Mouse (Mus musculus) limb, embryonic 14.5 days (tissue): ENCODE measurements around the gene Ces1a. TPM values are rescaled to one million over a fixed set of nuclear protein-coding genes. Genes with fewer than 3 reads are reported as not detected.

ENCODE experiments used
- ATAC-seq: fragments of 200-750 bp; cut with Nextera tagmentation; 2 replicates; pipeline ENCODE4 v1.8.0; 2017; ENCODE audit warnings: low read depth, moderate number of reproducible peaks, moderate TSS enrichment; ENCODE audit not compliant: low FRiP score
- DNase-seq: peaks from one replicate; pipeline ENCODE4 v3.0.0-alpha.2; 2015; ENCODE audit warnings: low spot score
- H3K27ac ChIP-seq: fragments of 300-500 bp; sonication (generic); replicated peaks from 2 replicates; pipeline ENCODE4 v1.5.1; 2014; ENCODE audit warnings: low read depth, mild to moderate bottlenecking, low read length, moderate library complexity, mixed read lengths
- H3K27me3 ChIP-seq: fragments of 300-500 bp; sonication (generic); 2 replicates; pipeline ENCODE4 v1.6.1; 2014; ENCODE audit warnings: low read length, mixed read lengths; ENCODE audit not compliant: control insufficient read depth, insufficient read depth
- H3K36me3 ChIP-seq: fragments of 300-500 bp; sonication (generic); 2 replicates; pipeline ENCODE4 v1.6.1; 2014; ENCODE audit warnings: mild to moderate bottlenecking, low read length, moderate library complexity, mixed read lengths; ENCODE audit not compliant: control insufficient read depth, insufficient read depth
- H3K4me1 ChIP-seq: fragments of 300-500 bp; sonication (generic); 2 replicates; pipeline ENCODE4 v1.6.1; 2014; ENCODE audit warnings: antibody characterized with exemption, low read length, mixed read lengths; ENCODE audit not compliant: control insufficient read depth, insufficient read depth
- H3K4me2 ChIP-seq: fragments of 300-500 bp; sonication (generic); replicated peaks from 2 replicates; pipeline ENCODE4 v1.6.1; 2014; ENCODE audit warnings: low read depth, mild to moderate bottlenecking, low read length, moderate library complexity; ENCODE audit not compliant: severe bottlenecking
- H3K4me3 ChIP-seq: fragments of 300-500 bp; sonication (generic); replicated peaks from 2 replicates; pipeline ENCODE4 v1.5.1; 2014; ENCODE audit warnings: low read length
- H3K9ac ChIP-seq: fragments of 300-500 bp; sonication (generic); 2 replicates; pipeline ENCODE4 v1.6.1; 2014; ENCODE audit warnings: mild to moderate bottlenecking, low read depth, low read length, moderate library complexity; ENCODE audit not compliant: severe bottlenecking
- H3K9me3 ChIP-seq: fragments of 300-500 bp; sonication (generic); 2 replicates; pipeline ENCODE4 v1.6.1; 2016; ENCODE audit warnings: low read length; ENCODE audit not compliant: control insufficient read depth
- POLR2A ChIP-seq: fragments of 200-500 bp; IDR thresholded peaks from 2 replicates; pipeline ENCODE4 v1.8.0; 2012; ENCODE audit warnings: inconsistent platforms, mild to moderate bottlenecking, moderate library complexity, borderline replicate concordance; ENCODE audit not compliant: insufficient read depth, insufficient read length; ENCODE audit errors: extremely low read depth
- WGBS: fragments of 180-500 bp; shearing (Covaris S2); extraction: QIAGEN DNeasy Blood & Tissue Kit; methylation state at CpG from one replicate; pipeline ENCODE4 v1.1.7; 2014; 5-methylcytosine and 5-hydroxymethylcytosine counted together
- polyA plus RNA-seq, 2 experiments: library from polyadenylated mRNA; depleted of rRNA in 1 of 2; stranded (reverse) in 1 of 2; unstranded in 1 of 2; fragments of >200 nt; fragmentation: Nextera tagmentation in 1 of 2; extraction: Ambion mirVana in 1 of 2; gene quantifications; 2 replicates each; pipeline versions ENCODE4 v1.2.1 to v1.2.3; 2012 to 2014

The Ces1a gene
- polyA plus RNA-seq, 2 experiments, result 0.04 TPM; not detected in 1

GRCm38 (mm10) chr8:93079887-93080286, 31.9 kb upstream of the Ces1a start, which contains the start of gene Ces1b:
Gene Ces1b (minus strand): TSS chr8:93080017.
- Histone ChIP-seq H3K4me3 (no peak within 1 kb of the TSS), H3K27ac (no peak within 1 kb of the TSS), H3K9ac (no peak within 1 kb of the TSS), H3K4me2 (no peak within 1 kb of the TSS), H3K9me3 (no peaks in the 10 kb centered on the region), H3K4me1 (no peaks in the 10 kb centered on the region), H3K36me3 (no peaks in the 10 kb centered on the region), H3K27me3 (no peaks in the 10 kb centered on the region)
- WGBS, result 72% methylated on average over 2 of the region's 2 CpGs
- ATAC-seq (no peak), DNase-seq (no peak)
- no peak for TF ChIP-seq POLR2A

DNA sequence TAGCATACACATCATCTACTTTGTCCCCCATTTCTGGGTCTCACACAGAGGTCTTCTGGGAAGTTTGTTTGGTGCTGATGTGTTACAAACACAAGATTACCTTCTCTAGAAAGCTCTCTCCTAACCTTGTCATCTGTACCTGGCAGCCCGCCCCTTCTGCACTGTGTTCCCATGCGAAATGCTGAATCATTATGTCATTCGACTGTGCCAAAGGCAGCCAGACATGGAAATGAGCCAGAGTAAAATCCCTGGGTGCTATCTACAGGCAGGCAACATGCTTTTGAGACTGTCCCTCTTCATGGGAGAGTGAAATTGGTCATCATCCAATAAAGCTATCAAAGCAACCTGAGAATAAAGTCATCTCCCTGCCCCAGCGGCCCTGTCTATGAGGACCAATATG, 27.3 kb upstream of the Ces1a start:
- H3K9me3 ChIP-seq, result no peaks in the 10 kb centered on the region
- no peak for TF ChIP-seq POLR2A
- 79% methylated on average over 4 of the region's 4 CpGs for WGBS

DNA sequence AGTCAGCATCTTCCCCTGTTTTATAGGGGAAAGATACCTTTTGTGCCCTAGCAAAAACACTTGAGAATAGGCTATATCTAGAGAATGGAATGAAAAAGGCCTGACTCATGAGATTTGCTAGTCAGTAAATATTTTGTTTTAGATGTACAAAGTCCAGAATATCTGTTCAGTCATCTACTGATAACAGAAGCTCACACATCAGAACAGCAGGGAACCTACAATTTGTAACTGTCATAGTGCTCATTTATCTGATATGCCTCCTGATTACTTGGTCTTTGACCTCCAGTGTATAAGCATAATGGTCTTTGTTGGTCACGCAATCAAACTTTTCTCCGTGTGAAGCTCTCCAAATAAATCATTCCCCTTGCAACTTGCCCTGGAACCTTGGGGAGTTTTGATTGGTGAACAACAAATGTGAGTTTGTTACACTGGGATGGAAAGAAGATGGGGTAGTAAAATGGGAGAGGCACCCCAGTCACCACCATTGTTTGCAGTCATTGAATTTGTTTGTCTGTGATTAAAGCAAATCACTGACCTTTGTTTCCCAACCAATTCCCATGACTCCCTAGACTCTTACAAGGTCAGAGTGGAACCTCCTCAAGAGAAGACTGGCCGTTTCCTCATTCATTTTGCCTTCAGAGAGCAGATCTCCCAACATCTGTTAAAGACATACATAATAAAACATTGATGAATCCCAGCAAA, 15.6 kb upstream of the Ces1a start:
- no peak overlapping the region for H3K4me2 ChIP-seq
- H3K4me3 ChIP-seq, result no peak overlapping the region
- H3K9ac ChIP-seq, result no peak overlapping the region
- no peak for TF ChIP-seq POLR2A
- 81% methylated on average over 3 of the region's 3 CpGs for WGBS
- H3K4me1 ChIP-seq, result no peaks in the 10 kb centered on the region
- no peaks in the 10 kb centered on the region for H3K27me3 ChIP-seq
- no peaks in the 10 kb centered on the region for H3K9me3 ChIP-seq
- no peaks in the 10 kb centered on the region for H3K36me3 ChIP-seq
- no peak for DNase-seq
- H3K27ac ChIP-seq, result no peak overlapping the region
- ATAC-seq, result no peak

More for the DNA sequence above, 27.3 kb upstream of the Ces1a start:
- DNase-seq (no peak), ATAC-seq (no peak)
- Histone ChIP-seq H3K4me2 (no peak overlapping the region), H3K4me3 (no peak overlapping the region), H3K4me1 (no peaks in the 10 kb centered on the region), H3K9ac (no peak overlapping the region), H3K27ac (no peak overlapping the region), H3K27me3 (no peaks in the 10 kb centered on the region), H3K36me3 (no peaks in the 10 kb centered on the region)

DNA sequence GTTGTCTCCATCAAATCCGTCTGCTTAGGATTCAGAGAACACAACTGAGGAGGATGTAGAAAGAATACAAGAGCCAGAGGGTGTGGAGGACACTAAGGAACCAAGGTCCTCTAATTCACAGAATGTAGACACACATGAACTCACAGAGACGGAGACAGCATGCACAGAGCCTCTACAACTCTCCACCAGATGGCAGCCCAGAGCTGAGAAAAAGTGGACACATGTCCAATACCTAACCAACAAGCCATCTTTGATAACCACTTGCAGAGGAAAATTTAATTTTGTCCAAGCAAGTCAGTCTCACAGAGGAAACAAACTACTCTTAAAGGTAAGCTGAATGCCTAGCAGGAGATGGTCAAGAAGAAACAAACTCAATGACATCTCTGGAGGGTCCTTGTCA, 11.2 kb upstream of the Ces1a start:
- Histone ChIP-seq H3K36me3 (no peaks in the 10 kb centered on the region), H3K27me3 (no peaks in the 10 kb centered on the region), H3K4me1 (no peaks in the 10 kb centered on the region), H3K4me3 (no peak overlapping the region), H3K9me3 (no peaks in the 10 kb centered on the region), H3K9ac (no peak overlapping the region), H3K4me2 (no peak overlapping the region), H3K27ac (no peak overlapping the region)
- no peak for TF ChIP-seq POLR2A
- 7% methylated on average over 2 of the region's 2 CpGs for WGBS
- ATAC-seq, result no peak
- peak; percentile 71 for DNase-seq

GRCm38 (mm10) chr8:93055238-93055637, 7.2 kb upstream of the Ces1a start:
- no peaks in the 10 kb centered on the region for H3K36me3 ChIP-seq
- no peak overlapping the region for H3K4me2 ChIP-seq
- no peaks in the 10 kb centered on the region for H3K9me3 ChIP-seq
- TF ChIP-seq POLR2A, result no peak
- DNase-seq, result no peak
- no peak overlapping the region for H3K9ac ChIP-seq
- 37% methylated on average over 2 of the region's 2 CpGs for WGBS
- no peak overlapping the region for H3K4me3 ChIP-seq
- no peak overlapping the region for H3K27ac ChIP-seq
- no peaks in the 10 kb centered on the region for H3K27me3 ChIP-seq
- no peak for ATAC-seq
- no peaks in the 10 kb centered on the region for H3K4me1 ChIP-seq
